Mouse (Mus musculus) layer of hippocampus, adult 18-20 months (tissue): ENCODE measurements around the gene 4930578G10Rik. TPM values are rescaled to one million over a fixed set of nuclear protein-coding genes. Genes with fewer than 3 reads are reported as not detected.

Experiments
- total RNA-seq, 2 experiments: library from RNA; stranded (reverse); gene quantifications; 2 replicates each; pipeline ENCODE4 v1.2.3; 2021

4930578G10Rik gene
- total RNA-seq, 2 experiments from 2014 or later = 0.99 to 1.3 TPM

Other genes with a start within 250 kb of the 4930578G10Rik start
- not detected for gene Fam205a2, start 207.4 kb upstream of the 4930578G10Rik start, total RNA-seq
- not detected for gene Gm10591, start 123.3 kb upstream of the 4930578G10Rik start, total RNA-seq
- gene Gm2564, start 105.8 kb upstream of the 4930578G10Rik start, total RNA-seq = 10 to 100 TPM in 1 of 2 experiments, 1 to 10 TPM in 1; 10.0 to 11.6 TPM
- 1 to 10 TPM in 1 of 2 experiments, under 1 TPM in 1; 0.89 to 2.4 TPM for gene Ccl27b, start 80.3 kb upstream of the 4930578G10Rik start, total RNA-seq
- gene Il11ra2, start 73.7 kb upstream of the 4930578G10Rik start, total RNA-seq = under 1 TPM in 1 of 2 experiments, not detected in 1; 0.32 TPM
- gene Ccl19, start 21.0 kb downstream of the 4930578G10Rik start, total RNA-seq = under 1 TPM in 1 of 2 experiments, not detected in 1; 0.82 TPM
- not detected for gene Ccl21a, start 38.4 kb downstream of the 4930578G10Rik start, total RNA-seq
- under 1 TPM in 1 of 2 experiments, not detected in 1; 0.10 TPM for gene Fam205a1, start 118.3 kb downstream of the 4930578G10Rik start, total RNA-seq
- gene Gm12394, start 121.2 kb downstream of the 4930578G10Rik start, total RNA-seq = 1 to 10 TPM in 1 of 2 experiments, under 1 TPM in 1; 0.68 to 1.0 TPM
- under 1 TPM; 0.30 to 0.52 TPM for gene Fam205c, start 138.7 kb downstream of the 4930578G10Rik start, total RNA-seq
- 100 to 1,000 TPM; 162 to 167 TPM for gene Phf24, start 181.1 kb downstream of the 4930578G10Rik start, total RNA-seq
- 100 to 1,000 TPM; 197 to 234 TPM for gene Dnajb5, start 214.3 kb downstream of the 4930578G10Rik start, total RNA-seq
- not detected for gene 1700022I11Rik, start 234.1 kb downstream of the 4930578G10Rik start, total RNA-seq